Mouse (Mus musculus) brain, embryonic 14.5 days (tissue): ENCODE data around the gene Cmip.

Source experiments
- CTCF ChIP-seq: fragments of 200-500 bp; IDR thresholded peaks from 2 replicates; pipeline ENCODE4 v1.5.1; 2012; ENCODE audit warnings: inconsistent platforms, mild to moderate bottlenecking, moderate library complexity, borderline replicate concordance; ENCODE audit not compliant: insufficient read depth, insufficient read length; ENCODE audit errors: extremely low read depth
- POLR2A ChIP-seq: fragments of 200-500 bp; IDR thresholded peaks from 2 replicates; pipeline ENCODE4 v1.6.1; 2012; ENCODE audit warnings: mild to moderate bottlenecking, inconsistent platforms, borderline replicate concordance; ENCODE audit not compliant: poor library complexity, insufficient read depth, insufficient read length, severe bottlenecking; ENCODE audit errors: extremely low read depth

GRCm38 (mm10) chr8:117481830-117482229 lies 225.0 kb downstream of the Cmip start:
- TF ChIP-seq POLR2A (no peak), CTCF (no peak)
